Mouse (Mus musculus): ENCODE results near the gene Zdhhc3.

DNA sequence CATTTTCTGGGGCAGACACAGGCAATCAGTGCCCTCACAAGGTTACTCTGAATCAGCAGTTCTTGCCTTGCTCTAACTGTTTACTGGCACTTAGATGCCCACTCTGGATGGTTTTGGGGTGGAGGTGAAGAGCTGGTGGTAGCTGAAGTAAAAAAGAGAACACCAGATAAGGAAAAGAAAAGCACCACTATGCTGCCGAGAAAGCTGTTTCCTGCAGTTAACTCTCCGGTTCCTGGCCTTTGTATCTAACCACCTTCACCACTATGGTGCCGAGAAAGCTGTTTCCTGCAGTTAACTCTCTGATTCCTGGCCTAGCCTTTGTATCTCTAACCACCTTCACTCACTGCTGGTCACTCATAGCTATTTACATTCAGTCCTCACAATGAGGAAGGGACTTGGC is 25.4 kb downstream of the Zdhhc3 start:
- TF ChIP-seq CTCF (IDR thresholded peaks at IDR 0.05; ENCODE audit: borderline replicate concordance, insufficient read depth, low read length), result no peak
- no peak for TF ChIP-seq POLR2A (IDR thresholded peaks at IDR 0.05; ENCODE audit: low read depth, low read length)
